Mouse (Mus musculus) C2C12 (cell line): ENCODE measurements around the gene Gm11032.

ENCODE experiments used
- CEBPB ChIP-seq: IDR thresholded peaks from one replicate; pipeline ENCODE4 v1.6.1; 2011; ENCODE audit warnings: low read depth, mild to moderate bottlenecking, control low read depth, moderate library complexity
- CTCF ChIP-seq: IDR thresholded peaks from one replicate; pipeline ENCODE4 v1.5.1; 2011; ENCODE audit not compliant: control insufficient read depth, insufficient read depth, insufficient read length
- FOSL1 ChIP-seq: IDR thresholded peaks from one replicate; pipeline ENCODE4 v1.8.0; 2011; ENCODE audit warnings: mild to moderate bottlenecking, low read length; ENCODE audit not compliant: poor library complexity, insufficient read depth, severe bottlenecking
- MAX ChIP-seq: IDR thresholded peaks from one replicate; pipeline ENCODE4 v1.6.1; 2011; ENCODE audit warnings: mild to moderate bottlenecking, control low read depth
- MYOD1 ChIP-seq: IDR thresholded peaks from one replicate; pipeline ENCODE4 v1.6.1; 2011; ENCODE audit warnings: low read depth; ENCODE audit not compliant: control insufficient read depth, insufficient read length
- MYOG ChIP-seq: IDR thresholded peaks from one replicate; pipeline ENCODE4 v1.6.1; 2011; ENCODE audit not compliant: control insufficient read depth, insufficient read length; ENCODE audit errors: extremely low read depth
- USF1 ChIP-seq: IDR thresholded peaks from one replicate; pipeline ENCODE4 v1.6.1; 2011; ENCODE audit warnings: low read depth, mild to moderate bottlenecking, control low read depth, moderate library complexity

- TF ChIP-seq CTCF = no peak
- no peak for TF ChIP-seq USF1
- no peak for TF ChIP-seq CEBPB
- no peak for TF ChIP-seq MYOD1
- no peak for TF ChIP-seq FOSL1
- no peak for TF ChIP-seq MYOG
- TF ChIP-seq MAX = no peak
Measured at GRCm38 (mm10) chr11:4620501-4621108, 738 bp downstream of the Gm11032 start.
